Mouse (Mus musculus): ENCODE measurements at regions not wholly inside any gene's neighbourhood (a gene's known extent, or its start where the extent isn't known, plus 50 kb on each side); places are given as distances from the start of the nearest gene placed in this dataset.

GRCm38 (mm10) chr4:31425135-31425534 lies 538.8 kb upstream of the Map3k7 start:
- H3K9ac ChIP-seq (ENCODE audit: low read depth, low read length, severe bottlenecking): no peak overlapping the region
- no peaks in the 10 kb centered on the region for H3K36me3 ChIP-seq (ENCODE audit: control insufficient read depth, insufficient read depth, low read length)
- ATAC-seq (ENCODE audit: low FRiP score, low read depth) (no peak), DNase-seq (ENCODE audit: low spot score) (no peak)
- H3K4me2 ChIP-seq (replicated peaks; ENCODE audit: low read depth, low read length, severe bottlenecking): no peak overlapping the region
- no peak overlapping the region for H3K27ac ChIP-seq (replicated peaks; ENCODE audit: low read depth, low read length)
- no peaks in the 10 kb centered on the region for H3K4me1 ChIP-seq (ENCODE audit: control insufficient read depth, insufficient read depth, low read length)
- 21% methylated on average over 7 of the region's 7 CpGs for WGBS
- H3K27me3 ChIP-seq (ENCODE audit: control insufficient read depth, insufficient read depth, low read length): no peaks in the 10 kb centered on the region
- H3K9me3 ChIP-seq (ENCODE audit: control insufficient read depth, low read length): no peaks in the 10 kb centered on the region
- TF ChIP-seq POLR2A (IDR thresholded peaks at IDR 0.05; ENCODE audit: borderline replicate concordance, extremely low read depth, insufficient read depth, insufficient read length): no peak
- H3K4me3 ChIP-seq (replicated peaks; ENCODE audit: low read length): no peak overlapping the region

- Histone ChIP-seq H3K4me1 (ENCODE audit: control insufficient read depth, insufficient read depth, low read length) (no peaks in the 10 kb centered on the region), H3K9me3 (ENCODE audit: control insufficient read depth, low read length) (no peaks in the 10 kb centered on the region), H3K36me3 (ENCODE audit: control insufficient read depth, insufficient read depth, low read length) (no peaks in the 10 kb centered on the region), H3K4me2 (replicated peaks; ENCODE audit: low read depth, low read length, severe bottlenecking) (no peak overlapping the region), H3K4me3 (replicated peaks; ENCODE audit: low read length) (no peak overlapping the region), H3K9ac (ENCODE audit: low read depth, low read length, severe bottlenecking) (no peak overlapping the region), H3K27me3 (ENCODE audit: control insufficient read depth, insufficient read depth, low read length) (no peaks in the 10 kb centered on the region), H3K27ac (replicated peaks; ENCODE audit: low read depth, low read length) (no peak overlapping the region)
- DNase-seq (ENCODE audit: low spot score) (no peak), ATAC-seq (ENCODE audit: low FRiP score, low read depth) (no peak)
- WGBS: 63% methylated on average over 4 of the region's 4 CpGs
- TF ChIP-seq POLR2A (IDR thresholded peaks at IDR 0.05; ENCODE audit: borderline replicate concordance, extremely low read depth, insufficient read depth, insufficient read length): no peak
Measured at GRCm38 (mm10) chr4:31425716-31426115, 538.2 kb upstream of the Map3k7 start.

- ATAC-seq (ENCODE audit: low FRiP score, low read depth): no peak
- DNase-seq (ENCODE audit: low spot score): no peak
- no peak for TF ChIP-seq POLR2A (IDR thresholded peaks at IDR 0.05; ENCODE audit: borderline replicate concordance, extremely low read depth, insufficient read depth, insufficient read length)
Measured at GRCm38 (mm10) chr4:31426169-31427030, 537.5 kb upstream of the Map3k7 start.

GRCm38 (mm10) chr4:31433943-31434342 lies 530.0 kb upstream of the Map3k7 start:
- DNase-seq (ENCODE audit: low spot score) (no peak), ATAC-seq (ENCODE audit: low FRiP score, low read depth) (no peak)
- no peak for TF ChIP-seq POLR2A (IDR thresholded peaks at IDR 0.05; ENCODE audit: borderline replicate concordance, extremely low read depth, insufficient read depth, insufficient read length)
- Histone ChIP-seq H3K4me3 (replicated peaks; ENCODE audit: low read length) (no peak overlapping the region), H3K27ac (replicated peaks; ENCODE audit: low read depth, low read length) (no peak overlapping the region), H3K9ac (ENCODE audit: low read depth, low read length, severe bottlenecking) (no peak overlapping the region), H3K27me3 (ENCODE audit: control insufficient read depth, insufficient read depth, low read length) (no peaks in the 10 kb centered on the region), H3K4me2 (replicated peaks; ENCODE audit: low read depth, low read length, severe bottlenecking) (no peak overlapping the region), H3K36me3 (ENCODE audit: control insufficient read depth, insufficient read depth, low read length) (no peaks in the 10 kb centered on the region), H3K9me3 (ENCODE audit: control insufficient read depth, low read length) (no peaks in the 10 kb centered on the region), H3K4me1 (ENCODE audit: control insufficient read depth, insufficient read depth, low read length) (no peaks in the 10 kb centered on the region)
- 88% methylated on average over 7 of the region's 7 CpGs for WGBS

More at GRCm38 (mm10) chr4:31426169-31427030, 537.5 kb upstream of the Map3k7 start:
- WGBS: 61% methylated on average over 7 of the region's 7 CpGs
- no peak overlapping the region for H3K4me3 ChIP-seq (replicated peaks; ENCODE audit: low read length)
- H3K27ac ChIP-seq (replicated peaks; ENCODE audit: low read depth, low read length): no peak overlapping the region
- no peak overlapping the region for H3K9ac ChIP-seq (ENCODE audit: low read depth, low read length, severe bottlenecking)
- H3K9me3 ChIP-seq (ENCODE audit: control insufficient read depth, low read length): no peaks in the 10 kb centered on the region
- no peaks in the 10 kb centered on the region for H3K4me1 ChIP-seq (ENCODE audit: control insufficient read depth, insufficient read depth, low read length)
- H3K27me3 ChIP-seq (ENCODE audit: control insufficient read depth, insufficient read depth, low read length): no peaks in the 10 kb centered on the region
- no peak overlapping the region for H3K4me2 ChIP-seq (replicated peaks; ENCODE audit: low read depth, low read length, severe bottlenecking)
- no peaks in the 10 kb centered on the region for H3K36me3 ChIP-seq (ENCODE audit: control insufficient read depth, insufficient read depth, low read length)

GRCm38 (mm10) chr4:31454898-31455297 lies 509.0 kb upstream of the Map3k7 start:
- no peak for DNase-seq (ENCODE audit: low spot score)
- Histone ChIP-seq H3K9ac (ENCODE audit: low read depth, low read length, severe bottlenecking) (no peak overlapping the region), H3K9me3 (ENCODE audit: control insufficient read depth, low read length) (no peaks in the 10 kb centered on the region), H3K27me3 (ENCODE audit: control insufficient read depth, insufficient read depth, low read length) (no peaks in the 10 kb centered on the region), H3K4me3 (replicated peaks; ENCODE audit: low read length) (no peak overlapping the region), H3K4me2 (replicated peaks; ENCODE audit: low read depth, low read length, severe bottlenecking) (no peak overlapping the region), H3K36me3 (ENCODE audit: control insufficient read depth, insufficient read depth, low read length) (no peaks in the 10 kb centered on the region), H3K4me1 (ENCODE audit: control insufficient read depth, insufficient read depth, low read length) (no peaks in the 10 kb centered on the region), H3K27ac (replicated peaks; ENCODE audit: low read depth, low read length) (no peak overlapping the region)
- WGBS: 56% methylated on average over 7 of the region's 7 CpGs
- no peak for TF ChIP-seq POLR2A (IDR thresholded peaks at IDR 0.05; ENCODE audit: borderline replicate concordance, extremely low read depth, insufficient read depth, insufficient read length)
- no peak for ATAC-seq (ENCODE audit: low FRiP score, low read depth)
